Mouse (Mus musculus) CH12.LX (cell line): ENCODE results near the gene Slc22a2. TPM values are rescaled to one million over a fixed set of nuclear protein-coding genes. Genes with fewer than 3 reads are reported as not detected.

Experiments
- DNase-seq: peaks from one replicate; pipeline ENCODE4 v3.0.0-alpha.2; 2013; ENCODE audit errors: extremely low read depth
- H3K27ac ChIP-seq: 2 replicates; pipeline ENCODE4 v1.5.1; 2012; ENCODE audit warnings: low read depth, mild to moderate bottlenecking, control low read depth, moderate library complexity; ENCODE audit not compliant: insufficient read depth
- H3K27me3 ChIP-seq: replicated peaks from 2 replicates; pipeline ENCODE3; 2012; ENCODE audit warnings: inconsistent platforms
- H3K36me3 ChIP-seq, 2 experiments: replicated peaks in 1 of 2; 2 replicates each; pipeline versions ENCODE3 to v1.6.1; 2012; ENCODE audit warnings: inconsistent platforms in 1 of 2, low read length in 1 of 2, mild to moderate bottlenecking in 1 of 2, mixed read lengths in 1 of 2, moderate library complexity in 1 of 2; ENCODE audit not compliant: control insufficient read depth in 1 of 2, insufficient read depth in 1 of 2
- H3K4me1 ChIP-seq, 2 experiments: 2 replicates each; pipeline ENCODE4 v1.6.1; 2012; ENCODE audit warnings: inconsistent platforms in 1 of 2, moderate library complexity in 1 of 2; ENCODE audit not compliant: insufficient read depth in 2 of 2, control insufficient read depth in 1 of 2
- H3K4me2 ChIP-seq: 2 replicates; pipeline ENCODE4 v1.6.1; 2012; ENCODE audit warnings: low read depth, mild to moderate bottlenecking, control low read depth; ENCODE audit not compliant: poor library complexity, insufficient read depth, severe bottlenecking
- H3K4me3 ChIP-seq, 3 experiments: fragments of 150-350 bp in 1 of 3; sonication (generic) in 1 of 3; replicated peaks in 1 of 3; 2 replicates each; pipeline versions ENCODE3 to v1.5.1; 2011 to 2012; ENCODE audit warnings: low read depth in 2 of 3, low read length in 2 of 3, mild to moderate bottlenecking in 2 of 3, moderate library complexity in 2 of 3, control low read depth in 1 of 3, improper control_type of control experiment in 1 of 3, inconsistent platforms in 1 of 3, mixed read lengths in 1 of 3; ENCODE audit not compliant: poor library complexity in 1 of 3
- H3K79me2 ChIP-seq: replicated peaks from 2 replicates; pipeline ENCODE4 v1.6.1; 2012; ENCODE audit warnings: mild to moderate bottlenecking, moderate library complexity; ENCODE audit not compliant: control insufficient read depth, poor library complexity, insufficient read depth, severe bottlenecking; ENCODE audit errors: extremely low read depth
- H3K9ac ChIP-seq: 2 replicates; pipeline ENCODE4 v1.6.1; 2012; ENCODE audit warnings: low read depth, mild to moderate bottlenecking, control low read depth, moderate library complexity; ENCODE audit not compliant: insufficient read depth
- H3K9me3 ChIP-seq: replicated peaks from 2 replicates; pipeline ENCODE3; 2012; ENCODE audit warnings: low read length, inconsistent platforms, mixed read lengths
- E2F4 ChIP-seq: IDR thresholded peaks from 2 replicates; pipeline ENCODE4 v1.6.1; 2011; ENCODE audit warnings: low read depth, low read length, improper control_type of control experiment; ENCODE audit not compliant: insufficient replicate concordance
- ELF1 ChIP-seq: IDR thresholded peaks from 2 replicates; pipeline ENCODE4 v1.6.1; 2014; ENCODE audit warnings: low read depth, mild to moderate bottlenecking, inconsistent platforms, low read length, improper control_type of control experiment
- MAZ ChIP-seq: IDR thresholded peaks from 2 replicates; pipeline ENCODE4 v1.6.1; 2012; ENCODE audit warnings: low read depth, mild to moderate bottlenecking, inconsistent platforms, low read length, improper control_type of control experiment, moderate library complexity
- NRF1 ChIP-seq: IDR thresholded peaks from 2 replicates; pipeline ENCODE4 v1.6.1; 2014; ENCODE audit warnings: low read depth, mild to moderate bottlenecking, inconsistent platforms, low read length, improper control_type of control experiment, moderate library complexity
- POLR2AphosphoS2 ChIP-seq: IDR thresholded peaks from 2 replicates; pipeline ENCODE4 v1.6.1; 2011; ENCODE audit warnings: low read depth, low read length, improper control_type of control experiment
- RAD21 ChIP-seq: IDR thresholded peaks from 2 replicates; pipeline ENCODE4 v1.6.1; 2011; ENCODE audit warnings: low read depth, mild to moderate bottlenecking, low read length, improper control_type of control experiment, moderate library complexity
- SIN3A ChIP-seq: IDR thresholded peaks from 2 replicates; pipeline ENCODE4 v1.6.1; 2012; ENCODE audit warnings: low read length, improper control_type of control experiment, inconsistent platforms
- TCF12 ChIP-seq: IDR thresholded peaks from 2 replicates; pipeline ENCODE4 v1.6.1; 2014; ENCODE audit warnings: low read depth, mild to moderate bottlenecking, inconsistent platforms, low read length, improper control_type of control experiment
- UBTF ChIP-seq: IDR thresholded peaks from 2 replicates; pipeline ENCODE4 v1.6.1; 2012; ENCODE audit warnings: low read depth, mild to moderate bottlenecking, inconsistent platforms, low read length, improper control_type of control experiment, moderate library complexity
- USF1 ChIP-seq: IDR thresholded peaks from 2 replicates; pipeline ENCODE4 v1.6.1; 2014; ENCODE audit warnings: low read depth, mild to moderate bottlenecking, inconsistent platforms, low read length, improper control_type of control experiment
- USF2 ChIP-seq: conservative IDR thresholded peaks from 2 replicates; pipeline ENCODE4 v1.6.1; 2011; ENCODE audit warnings: low read depth, low read length, improper control_type of control experiment
- ZC3H11A ChIP-seq: IDR thresholded peaks from 2 replicates; pipeline ENCODE4 v1.6.1; 2012; ENCODE audit warnings: low read depth, mild to moderate bottlenecking, inconsistent platforms, low read length, improper control_type of control experiment
- ZMIZ1 ChIP-seq: IDR thresholded peaks from 2 replicates; pipeline ENCODE4 v1.6.1; 2012; ENCODE audit warnings: low read depth, mild to moderate bottlenecking, inconsistent platforms, low read length, improper control_type of control experiment
- ZNF384 ChIP-seq: IDR thresholded peaks from 2 replicates; pipeline ENCODE4 v1.6.1; 2012; ENCODE audit warnings: low read depth, low read length, improper control_type of control experiment, inconsistent platforms
- dilution Hi-C: fragments of 300-500 bp; cut with MboI; formaldehyde crosslinking; loops from 2 replicates; pipeline ENCODE4 v1.14.3; 2020; ENCODE audit warnings: low sequenced_read_pairs; ENCODE audit not compliant: extremely low pct_unique_long_range_greater_than_20kb, extremely low pct_ligation_motif_present
- in situ Hi-C: fragments of 300-500 bp; cut with MboI; formaldehyde crosslinking; loops from 3 replicates; pipeline ENCODE4 v1.14.3; 2019; ENCODE audit warnings: low sequenced_read_pairs, low pct_ligation_motif_present, low pct_unique_long_range_greater_than_20kb, mixed read lengths
- polyA plus RNA-seq: library from polyadenylated mRNA; unstranded; fragments of >175 nt; gene quantifications from 2 replicates; pipeline ENCODE4 v1.2.1, GENCODE M21; 2012; ENCODE audit warnings: low read depth; ENCODE audit not compliant: insufficient read length
- total RNA-seq, 2 experiments: library from RNA; depleted of rRNA; stranded (reverse); fragments of 300-350 nt in 1 of 2; fragments of >200 nt in 1 of 2; gene quantifications; 2 replicates each; pipeline ENCODE4 v1.2.3; 2012 to 2014

The Slc22a2 gene
- total and polyA plus RNA-seq, 3 experiments = not detected

- no peaks in the 10 kb centered on the region for H3K4me1 ChIP-seq
- H3K79me2 ChIP-seq = no peaks in the 10 kb centered on the region
- dilution Hi-C loops = no loop called here
- H3K9me3 ChIP-seq = no peaks in the 10 kb centered on the region
- H3K9ac ChIP-seq = no peak overlapping the region
- H3K4me2 ChIP-seq = no peak overlapping the region
- no peak overlapping the region for H3K27ac ChIP-seq
- TF ChIP-seq ZMIZ1 (no peak), ZC3H11A (no peak), USF1 (no peak), RAD21 (no peak), POLR2AphosphoS2 (no peak), USF2 (no peak), MAZ (no peak), TCF12 (no peak), SIN3A (no peak)
- TF ChIP-seq, all 38 proteins: peak for 0
- in situ Hi-C loops = no loop called here
- Histone ChIP-seq H3K4me3 (no peak overlapping the region), H3K27me3 (peaks cover 36% of the 10 kb centered on the region), H3K36me3 (no peaks in the 10 kb centered on the region)
- DNase-seq = no peak
These were observed 48.1 kb downstream of the Slc22a2 start for GRCm38 (mm10) chr17:12631771-12632600.

GRCm38 (mm10) chr17:12634814-12635213 is 50.9 kb downstream of the Slc22a2 start:
- TF ChIP-seq ZNF384 = no peak
- no peak for TF ChIP-seq ELF1
- no peak for TF ChIP-seq NRF1
- TF ChIP-seq E2F4 = no peak
- TF ChIP-seq UBTF = no peak
- Histone ChIP-seq H3K79me2 (no peaks in the 10 kb centered on the region), H3K4me1 (no peaks in the 10 kb centered on the region), H3K4me3 (no peak overlapping the region), H3K36me3 (no peaks in the 10 kb centered on the region), H3K4me2 (no peak overlapping the region), H3K27me3 (peaks cover 37% of the 10 kb centered on the region), H3K9me3 (peaks cover 6% of the 10 kb centered on the region), H3K9ac (no peak overlapping the region), H3K27ac (no peak overlapping the region)
- in situ Hi-C loops = no loop called here
- dilution Hi-C loops = no loop called here
- no peak for DNase-seq
